In genomic region chr8:87570564-87570855, GRCm38 (mm10) we compare ENCODE assay signal across 9 mouse cellular contexts. TPM values are rescaled to one million over a fixed set of nuclear protein-coding genes. Genes with fewer than 3 reads are reported as not detected.
DNase-seq lines count a peak whose midpoint lies in the region; ATAC-seq lines count a peak whose summit lies in the region.
"Had no signal": no experiment of that assay in that cellular context is flagged by ENCODE, and none has a peak within 500 bp of the region (broad histone marks: within the 10 kb centered on the region; RNA-seq: fewer than 3 reads in every experiment).

No protein-coding gene starts in this region.

- H3K4me2 ChIP-seq in heart, embryonic 13.5 days, result peak overlapping the region; percentile 69
- H3K4me2 ChIP-seq in hindbrain, embryonic 12.5 days (replicated peaks), result peak overlapping the region; percentile 47
- peak overlapping the region; percentile 48 for H3K4me2 ChIP-seq in midbrain, embryonic 11.5 days

- no peak; the same call in 1 of the 2 replicates for ATAC-seq in heart, embryonic 13.5 days (ENCODE audit: extremely low read depth, insufficient number of reproducible peaks, low FRiP score, low TSS enrichment)
- no peak for ATAC-seq in hindbrain, embryonic 12.5 days (ENCODE audit: low FRiP score)
- no peak for ATAC-seq in midbrain, embryonic 11.5 days (ENCODE audit: low FRiP score)
- no peak for ATAC-seq in CD4-positive, CD25-positive, alpha-beta regulatory T cell, adult 4 months

- peaks cover 8% of the 10 kb centered on the region; the same call in 1 of the 2 replicates for H3K27me3 ChIP-seq in heart, embryonic 13.5 days (replicated peaks)
- no peaks in the 10 kb centered on the region for H3K27me3 ChIP-seq in hindbrain, embryonic 12.5 days
- no peaks in the 10 kb centered on the region for H3K27me3 ChIP-seq in midbrain, embryonic 11.5 days (ENCODE audit: control insufficient read depth, insufficient read depth, low read length)

- no peak for DNase-seq in heart, adult 9 months (ENCODE audit: low spot score in 2 of 2)
- peak; percentile 28 for DNase-seq in brain, adult 2 months (ENCODE audit: low read depth, low spot score)
- no peak for DNase-seq in midbrain, embryonic 11.5 days (ENCODE audit: low spot score, missing footprints)
- DNase-seq in spleen, postnatal 4 days (ENCODE audit: low spot score in 2 of 2), result no peak
- no peak for DNase-seq in urinary bladder, postnatal 4 days (ENCODE audit: low spot score in 2 of 2)

- H3K4me1 ChIP-seq in heart, embryonic 13.5 days, result peaks cover 11% of the 10 kb centered on the region
- peaks cover 11% of the 10 kb centered on the region for H3K4me1 ChIP-seq in hindbrain, embryonic 12.5 days
- H3K4me1 ChIP-seq in midbrain, embryonic 11.5 days (ENCODE audit: control insufficient read depth, insufficient read depth, low read length), result peaks cover 9% of the 10 kb centered on the region; the same call in 1 of the 2 replicates

- WGBS in heart, embryonic 13.5 days, result 3% methylated on average over 8 of the region's 8 CpGs
- WGBS in hindbrain, embryonic 12.5 days, result under 1% methylated on average over 8 of the region's 8 CpGs
- 2% methylated on average over 8 of the region's 8 CpGs for WGBS in midbrain, embryonic 11.5 days

- H3K27ac ChIP-seq in heart, embryonic 13.5 days (replicated peaks), result peak overlapping the region; percentile 46; the same call in 1 of the 2 replicates
- H3K27ac ChIP-seq in hindbrain, embryonic 12.5 days, result no peak overlapping the region
- no peak overlapping the region for H3K27ac ChIP-seq in midbrain, embryonic 11.5 days (ENCODE audit: low read depth, low read length)

- H3K9me3 ChIP-seq in heart, embryonic 13.5 days, result no peaks in the 10 kb centered on the region
- no peaks in the 10 kb centered on the region for H3K9me3 ChIP-seq in hindbrain, embryonic 12.5 days (replicated peaks)
- H3K9me3 ChIP-seq in midbrain, embryonic 11.5 days (ENCODE audit: control insufficient read depth, low read length), result no peaks in the 10 kb centered on the region

- peak overlapping the region; percentile 61 for H3K9ac ChIP-seq in heart, embryonic 13.5 days
- no peak overlapping the region for H3K9ac ChIP-seq in hindbrain, embryonic 12.5 days
- H3K9ac ChIP-seq in midbrain, embryonic 11.5 days (ENCODE audit: low read length), result peak overlapping the region; percentile 57

- no peaks in the 10 kb centered on the region for H3K36me3 ChIP-seq in heart, embryonic 13.5 days
- H3K36me3 ChIP-seq in hindbrain, embryonic 12.5 days, result no peaks in the 10 kb centered on the region
- no peaks in the 10 kb centered on the region for H3K36me3 ChIP-seq in midbrain, embryonic 11.5 days (ENCODE audit: control insufficient read depth, insufficient read depth, low read length)
- H3K36me3 ChIP-seq: G1E had no signal

- peak overlapping the region; percentile 46 for H3K4me3 ChIP-seq in heart, embryonic 13.5 days
- H3K4me3 ChIP-seq in hindbrain, embryonic 12.5 days, result peak overlapping the region; percentile 21
- H3K4me3 ChIP-seq in midbrain, embryonic 11.5 days (ENCODE audit: low read depth, low read length), result peak overlapping the region; percentile 24

RNA-seq across cellular contexts. Expression of gene 4933402J07Rik, which starts 6.9 kb away (rescaled TPM):
- polyA plus RNA-seq in heart, embryonic 13.5 days (2015; fragmentation: Nextera tagmentation; extraction: Ambion mirVana), result not detected in 2 replicates
- polyA plus RNA-seq in hindbrain, embryonic 12.5 days (2016; fragmentation: Nextera tagmentation; extraction: Ambion mirVana), result not detected in 2 replicates
- polyA plus RNA-seq in midbrain, embryonic 11.5 days (2014; fragmentation: Nextera tagmentation; extraction: Ambion mirVana), result not detected in 2 replicates
- polyA plus RNA-seq in CD4-positive, CD25-positive, alpha-beta regulatory T cell, adult 4 months (2017; shearing (Covaris generic)), result not detected
- polyA plus RNA-seq: G1E had no signal
